Mouse (Mus musculus): ENCODE data around the gene Hpf1. TPM values are rescaled to one million over a fixed set of nuclear protein-coding genes. Genes with fewer than 3 reads are reported as not detected.

Hpf1 gene
- total RNA-seq, 2 experiments from 2014 or later: 16.5 to 20.7 TPM

Other genes with a start within 250 kb of the Hpf1 start
- 10 to 100 TPM; 33.0 to 34.0 TPM for gene Clcn3, start 92.9 kb downstream of the Hpf1 start, total RNA-seq (2021)
- gene Nek1, start 102.8 kb downstream of the Hpf1 start, total RNA-seq (2021): 1 to 10 TPM; 7.8 to 9.0 TPM